Mouse (Mus musculus) cortical plate, adult 2 months (tissue): ENCODE data around the gene Ednra.

Experiments
- CTCF ChIP-seq: fragments of 200-500 bp; IDR thresholded peaks from 2 replicates; pipeline ENCODE4 v1.5.1; 2011; ENCODE audit warnings: mild to moderate bottlenecking, control low read depth, low read length; ENCODE audit not compliant: insufficient read depth; ENCODE audit errors: extremely low read depth
- POLR2A ChIP-seq: fragments of 200-500 bp; IDR thresholded peaks from 2 replicates; pipeline ENCODE4 v1.6.1; 2011; ENCODE audit warnings: mild to moderate bottlenecking, low read length, control low read depth; ENCODE audit not compliant: insufficient read depth; ENCODE audit errors: extremely low read depth

DNA sequence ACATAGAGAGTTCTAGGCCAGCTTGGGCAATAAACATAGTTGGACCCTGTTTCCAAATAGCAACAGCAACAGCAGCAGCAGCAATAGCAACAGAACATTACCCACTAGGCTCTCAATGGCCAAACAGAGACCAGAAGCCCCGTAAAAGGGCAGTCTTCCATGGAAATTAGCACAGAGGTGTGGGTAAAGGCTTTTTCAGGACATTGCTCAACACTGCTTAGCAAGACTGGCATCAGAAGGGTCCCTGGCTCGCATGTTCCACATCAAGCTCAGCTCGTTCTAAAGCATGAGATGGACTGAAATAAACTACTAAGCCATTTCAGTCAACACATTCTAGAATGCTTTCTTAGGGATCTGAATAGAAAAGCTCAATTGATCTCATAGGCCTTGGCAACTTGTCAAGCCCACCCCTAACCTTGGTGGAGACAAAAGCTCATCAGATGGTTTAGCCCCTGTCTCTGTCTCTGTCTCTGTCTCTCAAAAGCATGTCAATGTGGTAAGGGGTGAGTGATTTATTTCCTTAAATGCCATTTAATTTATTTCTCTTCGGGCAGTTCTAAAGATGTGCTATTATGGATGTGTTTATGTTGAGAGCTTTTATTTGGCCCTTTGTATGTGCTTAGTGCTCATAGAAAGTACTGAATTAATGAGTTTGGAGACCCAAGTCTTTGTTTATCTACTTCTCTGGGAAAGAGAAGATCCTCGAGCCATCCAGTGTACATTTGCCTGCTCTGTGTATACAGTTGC, 84.0 kb downstream of the Ednra start:
- TF ChIP-seq CTCF (no peak), POLR2A (no peak)
